Mouse (Mus musculus) kidney, postnatal 4 days (tissue): ENCODE measurements around the gene Ctbp1.
A peak's percentile ranks its signal among the peaks of the same experiment; 100 is the strongest.

Experiments
- DNase-seq, 2 experiments: peaks; one replicate each; pipeline ENCODE4 v3.0.0; 2021; ENCODE audit warnings: mixed read lengths in 2 of 2

The Ctbp1 gene

GRCm38 (mm10) chr5:33274953-33275454 lies at the start of gene Ctbp1:
Ctbp1 (minus strand) TSS chr5:33274994.
- DNase-seq: peak; percentile 95 to 98

GRCm38 (mm10) chr5:33324491-33324890 lies 49.7 kb upstream of the Ctbp1 start:
- no peak for DNase-seq

GRCm38 (mm10) chr5:33312192-33312591 lies 37.4 kb upstream of the Ctbp1 start:
- no peak for DNase-seq

DNA sequence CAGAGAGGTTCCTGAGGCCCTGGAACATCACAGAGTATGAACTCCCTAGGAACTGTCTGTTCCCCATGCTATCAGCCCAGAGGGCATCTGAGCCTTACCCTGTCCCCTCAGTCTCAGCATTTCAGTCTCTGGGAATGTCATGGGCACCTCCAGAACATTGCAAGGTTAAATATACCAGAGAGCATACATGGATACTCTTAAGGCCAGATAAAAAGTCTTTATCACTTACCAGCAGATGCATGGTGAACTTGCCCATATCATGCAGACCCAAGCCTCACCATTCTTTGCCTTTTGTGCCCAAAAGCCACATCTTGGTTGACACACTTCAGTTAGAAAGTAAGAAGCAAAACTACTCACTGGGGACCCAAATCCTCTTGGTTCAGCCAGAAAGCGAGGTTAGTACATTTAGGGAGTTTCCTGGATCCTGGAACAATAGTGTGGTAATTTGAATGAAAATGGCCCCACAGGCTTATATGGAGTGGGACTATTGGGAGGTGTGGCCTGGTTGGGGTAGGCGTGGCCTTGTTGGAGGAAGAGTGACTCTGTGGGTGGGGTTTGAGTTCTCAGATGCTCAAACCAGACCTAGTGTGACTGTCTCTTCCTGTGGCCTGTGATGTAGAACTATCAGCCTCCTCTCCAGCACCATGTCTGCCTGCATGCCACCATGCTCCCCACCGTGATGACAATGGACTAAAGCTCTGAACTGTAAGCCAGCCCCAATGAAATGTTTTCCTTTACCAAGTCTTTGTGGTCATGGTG lies 36.1 kb upstream of the Ctbp1 start:
- DNase-seq: no peak

DNA sequence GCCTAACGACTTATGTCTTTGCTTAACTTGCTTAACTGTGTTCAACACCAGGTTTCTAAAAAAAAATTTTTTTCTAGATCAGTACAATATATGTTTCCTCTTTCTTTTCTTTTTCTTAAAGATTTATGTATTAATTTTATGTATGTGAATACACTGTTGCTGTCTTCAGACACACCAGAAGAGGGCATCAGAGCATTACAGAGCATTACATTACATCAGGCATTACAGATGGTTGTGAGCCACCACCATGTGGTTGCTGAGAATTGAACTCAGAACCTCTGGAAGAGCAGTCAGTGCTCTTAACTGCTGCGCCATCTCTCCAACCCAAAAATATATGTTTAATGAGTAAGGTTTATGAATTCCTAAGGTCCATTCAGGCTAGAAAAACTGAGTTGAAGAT lies 27.0 kb upstream of the Ctbp1 start:
- DNase-seq: no peak

- DNase-seq: peak; percentile 25 to 44
These were observed 22.4 kb upstream of the Ctbp1 start for GRCm38 (mm10) chr5:33297164-33297563.

DNA sequence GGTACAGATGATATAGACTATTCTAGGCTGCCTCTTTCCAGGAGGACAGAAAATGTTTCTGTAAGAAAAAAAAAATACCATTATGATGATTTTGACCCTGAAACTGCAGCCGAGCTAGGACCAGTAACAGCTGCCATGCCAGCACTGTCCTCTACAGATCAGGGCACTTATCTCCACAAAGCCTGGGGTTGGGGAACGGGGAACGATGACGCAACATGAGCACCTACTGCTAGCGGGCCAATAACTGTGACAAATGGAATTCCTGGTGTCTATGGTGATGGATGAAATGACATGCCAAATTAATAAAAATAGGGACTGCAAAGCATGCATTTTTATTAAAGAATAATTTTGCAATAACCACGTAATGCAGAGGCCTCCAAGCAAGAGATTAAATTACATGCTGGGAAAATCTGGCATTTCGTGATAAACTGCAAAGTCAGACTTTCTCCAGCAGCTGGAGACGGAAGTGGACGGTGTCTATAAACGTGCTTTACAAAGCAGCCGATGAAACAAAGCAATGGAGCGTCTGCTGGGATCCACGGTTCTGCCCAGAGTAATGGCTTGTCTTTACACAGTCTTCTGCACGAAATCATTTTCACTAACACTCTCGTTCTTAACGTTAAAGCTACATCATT lies 19.1 kb upstream of the Ctbp1 start:
- DNase-seq: no peak

DNA sequence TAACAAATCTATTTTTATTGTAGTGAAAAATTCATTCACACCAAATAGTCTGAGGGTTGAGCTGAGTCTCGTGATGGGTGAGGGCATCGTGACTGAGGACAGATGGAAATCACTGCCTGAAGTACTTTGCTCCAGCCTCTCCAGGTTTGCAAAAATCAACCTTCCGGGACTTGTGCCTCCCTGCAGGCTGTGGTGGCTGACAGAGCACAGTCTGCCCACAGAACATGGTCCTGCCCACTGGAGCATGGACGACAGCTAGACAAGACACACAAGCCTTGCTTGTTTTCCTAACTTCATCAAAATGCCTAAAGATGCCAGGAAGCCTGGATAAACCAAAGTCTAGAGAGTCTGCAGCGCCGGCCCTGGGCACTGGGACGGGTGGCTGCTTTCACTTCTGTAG lies 9.2 kb upstream of the Ctbp1 start:
- peak; percentile 30 to 51 for DNase-seq

GRCm38 (mm10) chr5:33281428-33281827 lies 6.6 kb upstream of the Ctbp1 start:
- DNase-seq: no peak

- peak; percentile 41 to 56 for DNase-seq
These were observed 4.2 kb upstream of the Ctbp1 start for GRCm38 (mm10) chr5:33278950-33279349.

- DNase-seq: no peak
These were observed 2.5 kb upstream of the Ctbp1 start for GRCm38 (mm10) chr5:33277286-33277685.

- no peak for DNase-seq
These were observed 960 bp upstream of the Ctbp1 start for GRCm38 (mm10) chr5:33275754-33276153.

DNA sequence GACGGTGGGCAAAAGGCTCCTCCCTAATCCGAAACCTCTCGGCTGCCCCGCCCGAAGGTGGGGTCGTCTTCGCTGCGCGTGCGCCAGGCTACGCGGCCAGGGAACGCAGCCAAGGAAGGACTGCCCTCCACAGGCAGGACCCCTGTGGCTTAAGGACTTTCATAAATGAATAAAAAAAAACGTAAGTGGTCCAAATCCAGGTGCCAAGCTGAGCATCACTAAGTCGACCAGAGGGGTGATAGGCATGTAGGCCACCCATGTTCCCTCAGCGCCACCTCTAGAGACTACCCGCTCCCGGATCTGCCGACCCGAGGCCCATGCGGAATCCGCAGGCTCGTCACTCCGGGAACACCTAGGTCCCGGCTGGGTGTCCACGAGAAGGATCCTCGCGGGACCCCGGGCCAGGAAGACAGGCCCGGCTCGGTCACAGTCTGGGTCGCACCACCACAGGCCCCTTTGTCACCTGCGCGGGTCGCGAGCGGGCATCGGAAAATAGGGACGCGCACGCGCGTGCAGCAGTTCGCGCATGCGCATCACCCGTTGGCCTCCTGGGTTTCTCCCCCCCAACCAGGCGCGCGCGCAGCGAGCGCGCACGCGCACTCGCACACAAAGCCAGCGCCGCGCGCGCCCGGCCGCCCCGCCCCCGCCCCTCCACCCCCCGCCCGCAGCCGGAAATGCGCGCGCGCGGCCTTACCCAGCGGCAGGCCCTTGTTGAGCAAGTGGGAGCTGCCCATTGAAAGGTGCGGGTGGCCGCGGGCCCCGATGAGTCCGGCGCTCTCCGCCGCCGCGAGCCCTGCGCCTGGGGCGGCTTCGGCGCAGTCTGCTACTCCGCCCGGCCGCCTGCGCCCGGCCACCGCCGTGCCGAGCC lies 475 bp downstream of the Ctbp1 start:
- DNase-seq: peak; percentile 92 to 96

DNA sequence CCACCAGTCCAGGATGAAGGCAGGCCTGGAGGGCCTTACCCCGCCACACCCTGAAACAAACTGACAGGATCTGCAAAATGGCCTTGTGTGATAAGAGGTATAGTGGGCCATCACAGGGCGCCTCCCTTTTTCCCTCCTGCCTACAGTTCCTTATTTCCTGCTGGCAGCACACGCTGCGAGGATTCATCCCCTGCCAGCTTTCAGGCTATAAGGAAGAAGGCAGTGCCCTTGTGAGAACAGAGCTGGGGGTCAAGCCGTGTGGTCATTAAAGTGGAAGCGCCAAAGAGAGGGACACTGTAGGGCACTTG lies 1.1 kb downstream of the Ctbp1 start:
- DNase-seq: no peak

- no peak for DNase-seq
These were observed 1.7 kb downstream of the Ctbp1 start for GRCm38 (mm10) chr5:33272845-33273776.

DNA sequence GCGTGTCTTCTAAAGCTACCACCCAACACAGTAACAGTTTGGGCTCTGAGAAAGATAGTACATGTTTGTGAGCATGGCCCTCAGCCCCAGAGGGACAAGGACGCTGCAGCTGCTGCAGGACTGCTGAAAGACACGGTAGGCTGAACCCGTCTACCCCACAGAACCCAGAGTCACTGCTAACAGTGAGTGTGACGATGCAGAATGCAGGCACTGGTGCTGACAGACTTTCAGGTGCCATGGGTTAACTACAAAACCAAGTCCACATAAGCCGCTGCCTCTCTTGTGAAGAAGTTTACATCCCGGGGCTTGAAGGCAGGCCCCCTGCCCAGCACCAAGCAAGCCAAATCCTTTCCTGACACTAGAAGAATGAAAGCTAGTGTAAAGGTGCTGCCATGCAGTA lies 2.6 kb downstream of the Ctbp1 start:
- no peak for DNase-seq

GRCm38 (mm10) chr5:33270568-33270967 lies 4.2 kb downstream of the Ctbp1 start:
- DNase-seq: peak; percentile 91 to 92

DNA sequence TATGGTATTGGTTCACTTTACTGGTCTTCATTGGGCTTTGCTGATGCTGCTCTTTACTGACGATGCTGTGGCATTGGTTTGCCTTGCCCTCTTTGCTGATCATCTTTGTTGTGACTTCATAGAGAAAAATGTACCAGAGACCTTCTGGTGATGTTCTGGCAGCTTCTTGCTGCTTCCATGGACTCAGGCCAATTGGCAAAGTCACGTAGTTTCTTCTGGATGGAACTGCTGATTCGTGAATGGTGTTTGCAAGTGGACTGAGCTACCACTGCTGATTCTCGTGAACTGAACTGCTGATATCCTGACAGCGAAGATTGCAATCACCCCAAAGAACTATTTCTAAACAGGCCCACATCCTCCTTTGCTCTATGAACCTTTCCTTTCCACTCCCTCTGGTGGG lies 20.4 kb downstream of the Ctbp1 start:
- DNase-seq: no peak

- DNase-seq: no peak
These were observed 26.6 kb downstream of the Ctbp1 start for GRCm38 (mm10) chr5:33248186-33248585.

DNA sequence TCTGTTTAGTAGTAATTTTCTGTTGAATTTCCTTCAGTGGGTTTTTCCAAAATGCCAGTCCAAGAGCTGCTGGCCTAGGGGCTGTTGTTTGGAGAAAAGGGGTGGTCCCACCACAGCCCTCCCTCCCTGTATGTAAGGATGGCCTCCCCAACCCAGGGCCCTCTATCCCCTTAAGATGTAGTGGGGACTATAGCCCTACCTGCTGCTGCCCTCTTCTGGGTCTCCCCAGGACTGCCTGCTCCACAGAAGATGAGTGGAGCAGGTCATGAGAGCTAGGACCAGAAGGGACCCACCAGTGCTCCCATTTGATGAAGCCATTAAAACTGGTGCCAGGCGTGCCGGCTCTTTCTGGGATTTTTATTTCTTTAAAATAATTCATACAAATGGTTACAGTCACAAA lies 27.4 kb downstream of the Ctbp1 start:
- DNase-seq: peak; percentile 60 to 66

DNA sequence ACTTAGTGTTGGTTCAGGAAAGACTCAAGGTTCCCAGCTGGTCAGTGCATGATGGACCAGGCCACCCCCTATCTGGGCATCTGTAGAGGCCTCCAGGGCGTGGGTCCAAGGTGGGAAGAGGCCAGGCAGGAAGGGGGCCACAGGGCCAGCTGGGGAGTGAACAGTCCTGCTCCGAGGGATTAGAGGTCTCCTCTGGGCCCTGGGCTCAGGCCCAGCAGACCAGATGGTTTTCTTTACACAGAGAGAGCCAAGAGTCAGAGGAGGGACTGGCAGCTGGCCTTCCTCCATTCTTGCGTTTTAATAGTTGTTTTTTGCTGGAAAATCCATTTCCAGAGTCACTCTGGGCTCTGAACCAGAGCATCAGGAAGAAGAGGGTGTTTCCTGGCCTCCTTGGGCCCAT lies 29.1 kb downstream of the Ctbp1 start:
- DNase-seq: peak; percentile 81 to 84

DNA sequence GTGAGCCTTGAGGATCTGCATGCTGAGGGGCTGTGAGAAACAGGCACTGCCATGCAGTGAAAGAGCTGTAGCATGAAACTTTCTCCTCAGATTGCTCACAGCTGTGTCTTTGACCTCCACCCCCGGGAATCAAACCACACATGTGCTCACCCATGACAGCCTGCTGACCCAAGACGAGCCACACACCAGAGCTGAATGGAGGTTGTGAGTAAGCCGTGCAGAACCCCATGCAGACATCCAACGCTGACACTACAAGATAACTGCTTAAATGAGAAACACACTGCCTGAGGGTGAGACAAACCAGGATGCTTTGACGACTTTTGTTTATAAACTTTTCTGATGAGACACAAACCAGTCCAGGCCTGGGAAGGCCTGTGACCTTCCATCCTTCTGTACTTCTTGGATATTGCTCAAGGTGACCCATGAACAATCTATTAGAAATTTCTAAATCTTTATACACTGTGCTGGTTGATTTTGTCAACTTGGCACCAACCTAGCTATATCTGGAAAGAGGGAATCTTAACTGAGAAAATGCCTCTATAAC lies 30.3 kb downstream of the Ctbp1 start:
- no peak for DNase-seq
